Mouse (Mus musculus): Measurements from ENCODE around the gene Pygo2. TPM values are rescaled to one million over a fixed set of nuclear protein-coding genes. Genes with fewer than 3 reads are reported as not detected.

Gene Pygo2
- polyA plus RNA-seq, 1 experiment from 2014 or later, result 47.6 TPM

GRCm38 (mm10) chr3:89417840-89418169 is 12.2 kb upstream of the Pygo2 start:
- peak; percentile 64 for ATAC-seq
- Histone ChIP-seq H3K27ac (ENCODE audit: low read length) (peak overlapping the region; percentile 12; the same call in 1 of the 2 replicates), H3K4me3 (ENCODE audit: low read depth, low read length) (peak overlapping the region; percentile 63), H3K4me1 (ENCODE audit: control insufficient read depth, insufficient read depth, low read length) (peaks cover 19% of the 10 kb centered on the region), H3K27me3 (ENCODE audit: control insufficient read depth, insufficient read depth, low read depth, low read length) (no peaks in the 10 kb centered on the region), H3K4me2 (ENCODE audit: low read length) (peak overlapping the region; percentile 93), H3K9me3 (replicated peaks; ENCODE audit: control insufficient read depth, low read length, poor library complexity, severe bottlenecking) (no peaks in the 10 kb centered on the region), H3K9ac (ENCODE audit: low read depth, low read length) (peak overlapping the region; percentile 37; the same call in 1 of the 2 replicates), H3K36me3 (ENCODE audit: control insufficient read depth, insufficient read depth, low read length) (peaks cover 4% of the 10 kb centered on the region; the same call in 1 of the 2 replicates)
- under 1% methylated on average over 20 of the region's 20 CpGs for WGBS

GRCm38 (mm10) chr3:89418170-89418860 is 11.7 kb upstream of the Pygo2 start, which contains the start of the genes Cks1b and Shc1:
Gene Cks1b (minus strand): TSS chr3:89418383.
Gene Shc1 (plus strand): TSS chr3:89418443.
- peak; percentile 97 for ATAC-seq
- peak within 1 kb of the TSS; percentile 93 for H3K4me2 ChIP-seq (ENCODE audit: low read length)
- no peaks in the 10 kb centered on the region for H3K27me3 ChIP-seq (ENCODE audit: control insufficient read depth, insufficient read depth, low read depth, low read length)
- peaks cover 4% of the 10 kb centered on the region; the same call in 1 of the 2 replicates for H3K36me3 ChIP-seq (ENCODE audit: control insufficient read depth, insufficient read depth, low read length)
- H3K9ac ChIP-seq (ENCODE audit: low read depth, low read length), result peak within 1 kb of the TSS; percentile 61
- H3K27ac ChIP-seq (ENCODE audit: low read length), result peak within 1 kb of the TSS; percentile 74
- peaks cover 19% of the 10 kb centered on the region for H3K4me1 ChIP-seq (ENCODE audit: control insufficient read depth, insufficient read depth, low read length)
- peak within 1 kb of the TSS; percentile 63 for H3K4me3 ChIP-seq (ENCODE audit: low read depth, low read length)
- H3K9me3 ChIP-seq (replicated peaks; ENCODE audit: control insufficient read depth, low read length, poor library complexity, severe bottlenecking), result no peaks in the 10 kb centered on the region
- under 1% methylated on average over 39 of the region's 39 CpGs for WGBS

- H3K9ac ChIP-seq (ENCODE audit: low read depth, low read length), result peak overlapping the region; percentile 61
- H3K36me3 ChIP-seq (ENCODE audit: control insufficient read depth, insufficient read depth, low read length), result peaks cover 4% of the 10 kb centered on the region; the same call in 1 of the 2 replicates
- ATAC-seq, result no peak; the same call in 1 of the 2 replicates
- WGBS, result 0% methylated on average over 16 of the region's 16 CpGs
- peak overlapping the region; percentile 93 for H3K4me2 ChIP-seq (ENCODE audit: low read length)
- H3K27ac ChIP-seq (ENCODE audit: low read length), result peak overlapping the region; percentile 74
- H3K9me3 ChIP-seq (replicated peaks; ENCODE audit: control insufficient read depth, low read length, poor library complexity, severe bottlenecking), result no peaks in the 10 kb centered on the region
- peaks cover 19% of the 10 kb centered on the region for H3K4me1 ChIP-seq (ENCODE audit: control insufficient read depth, insufficient read depth, low read length)
- no peaks in the 10 kb centered on the region for H3K27me3 ChIP-seq (ENCODE audit: control insufficient read depth, insufficient read depth, low read depth, low read length)
- peak overlapping the region; percentile 63 for H3K4me3 ChIP-seq (ENCODE audit: low read depth, low read length)
These were observed 11.2 kb upstream of the Pygo2 start for GRCm38 (mm10) chr3:89418861-89419250.

GRCm38 (mm10) chr3:89419571-89419970 is 10.4 kb upstream of the Pygo2 start:
- WGBS, result 5% methylated on average over 9 of the region's 9 CpGs
- H3K9me3 ChIP-seq (replicated peaks; ENCODE audit: control insufficient read depth, low read length, poor library complexity, severe bottlenecking), result no peaks in the 10 kb centered on the region
- H3K4me3 ChIP-seq (ENCODE audit: low read depth, low read length), result peak overlapping the region; percentile 63
- peaks cover 19% of the 10 kb centered on the region for H3K4me1 ChIP-seq (ENCODE audit: control insufficient read depth, insufficient read depth, low read length)
- H3K27me3 ChIP-seq (ENCODE audit: control insufficient read depth, insufficient read depth, low read depth, low read length), result no peaks in the 10 kb centered on the region
- H3K36me3 ChIP-seq (ENCODE audit: control insufficient read depth, insufficient read depth, low read length), result peaks cover 4% of the 10 kb centered on the region; the same call in 1 of the 2 replicates
- peak overlapping the region; percentile 93 for H3K4me2 ChIP-seq (ENCODE audit: low read length)
- peak overlapping the region; percentile 74 for H3K27ac ChIP-seq (ENCODE audit: low read length)
- H3K9ac ChIP-seq (ENCODE audit: low read depth, low read length), result peak overlapping the region; percentile 8
- ATAC-seq, result no peak

DNA sequence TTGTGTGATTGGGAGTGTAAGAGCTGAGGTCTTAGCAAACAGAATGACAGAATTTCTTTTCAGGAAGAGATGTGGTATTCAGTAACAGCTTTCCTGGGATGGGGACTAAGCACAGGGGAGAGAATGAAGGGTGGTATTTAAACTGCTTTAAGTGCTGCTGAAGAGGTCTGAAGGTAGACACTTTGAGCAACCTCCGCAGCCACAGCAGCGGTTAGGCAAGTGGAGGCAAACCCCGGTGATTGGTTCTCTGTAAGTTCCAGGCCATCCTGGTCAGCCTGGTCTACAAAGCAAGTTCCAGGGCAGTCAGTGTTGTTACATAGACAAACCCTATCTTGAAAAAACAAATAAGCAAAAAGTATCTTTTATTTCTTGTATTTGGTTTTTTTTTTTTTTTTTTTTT is 10.0 kb upstream of the Pygo2 start:
- peaks cover under 1% of the 10 kb centered on the region; the same call in 1 of the 2 replicates for H3K36me3 ChIP-seq (ENCODE audit: control insufficient read depth, insufficient read depth, low read length)
- 31% methylated on average over 3 of the region's 3 CpGs for WGBS
- peaks cover 19% of the 10 kb centered on the region for H3K4me1 ChIP-seq (ENCODE audit: control insufficient read depth, insufficient read depth, low read length)
- no peaks in the 10 kb centered on the region for H3K27me3 ChIP-seq (ENCODE audit: control insufficient read depth, insufficient read depth, low read depth, low read length)
- no peaks in the 10 kb centered on the region for H3K9me3 ChIP-seq (replicated peaks; ENCODE audit: control insufficient read depth, low read length, poor library complexity, severe bottlenecking)
- H3K4me3 ChIP-seq (ENCODE audit: low read depth, low read length), result peak overlapping the region; percentile 63; the same call in 1 of the 2 replicates
- peak overlapping the region; percentile 8; the same call in 1 of the 2 replicates for H3K9ac ChIP-seq (ENCODE audit: low read depth, low read length)
- ATAC-seq, result no peak
- H3K4me2 ChIP-seq (ENCODE audit: low read length), result peak overlapping the region; percentile 93
- H3K27ac ChIP-seq (ENCODE audit: low read length), result peak overlapping the region; percentile 30; the same call in 1 of the 2 replicates

DNA sequence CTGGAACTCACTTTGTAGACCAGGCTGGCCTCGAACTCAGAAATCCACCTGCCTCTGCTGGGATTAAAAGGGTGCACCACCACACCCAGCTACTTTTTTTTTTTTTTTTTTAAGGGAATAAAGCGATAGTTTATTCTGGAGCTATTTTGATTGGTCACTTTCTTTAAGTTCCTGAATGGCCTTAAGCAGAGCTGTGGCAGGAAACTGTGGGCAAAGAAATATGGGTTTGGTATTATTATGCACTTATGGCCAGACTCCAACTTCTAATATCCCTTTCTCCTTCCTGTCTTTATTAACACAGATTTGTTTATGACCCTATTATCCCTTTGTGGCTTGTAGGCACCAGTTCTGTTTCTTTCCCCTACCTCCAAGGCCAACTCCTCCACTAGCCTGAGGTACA is 9.6 kb upstream of the Pygo2 start:
- Histone ChIP-seq H3K9me3 (replicated peaks; ENCODE audit: control insufficient read depth, low read length, poor library complexity, severe bottlenecking) (no peaks in the 10 kb centered on the region), H3K9ac (ENCODE audit: low read depth, low read length) (no peak overlapping the region), H3K4me1 (ENCODE audit: control insufficient read depth, insufficient read depth, low read length) (peaks cover 19% of the 10 kb centered on the region), H3K4me2 (ENCODE audit: low read length) (no peak overlapping the region), H3K36me3 (ENCODE audit: control insufficient read depth, insufficient read depth, low read length) (no peaks in the 10 kb centered on the region), H3K27ac (ENCODE audit: low read length) (no peak overlapping the region), H3K4me3 (ENCODE audit: low read depth, low read length) (no peak overlapping the region), H3K27me3 (ENCODE audit: control insufficient read depth, insufficient read depth, low read depth, low read length) (no peaks in the 10 kb centered on the region)
- no peak for ATAC-seq
- 68% methylated on average over 2 of the region's 2 CpGs for WGBS

GRCm38 (mm10) chr3:89421002-89421774 is 8.8 kb upstream of the Pygo2 start:
- 5% methylated on average over 11 of the region's 11 CpGs for WGBS
- H3K27me3 ChIP-seq (ENCODE audit: control insufficient read depth, insufficient read depth, low read depth, low read length), result no peaks in the 10 kb centered on the region
- no peaks in the 10 kb centered on the region for H3K9me3 ChIP-seq (replicated peaks; ENCODE audit: control insufficient read depth, low read length, poor library complexity, severe bottlenecking)
- peaks cover 19% of the 10 kb centered on the region for H3K4me1 ChIP-seq (ENCODE audit: control insufficient read depth, insufficient read depth, low read length)
- H3K27ac ChIP-seq (ENCODE audit: low read length), result no peak overlapping the region
- peak overlapping the region; percentile 29 for H3K4me3 ChIP-seq (ENCODE audit: low read depth, low read length)
- H3K9ac ChIP-seq (ENCODE audit: low read depth, low read length), result peak overlapping the region; percentile 59; the same call in 1 of the 2 replicates
- no peaks in the 10 kb centered on the region for H3K36me3 ChIP-seq (ENCODE audit: control insufficient read depth, insufficient read depth, low read length)
- ATAC-seq, result no peak
- H3K4me2 ChIP-seq (ENCODE audit: low read length), result peak overlapping the region; percentile 53

- Histone ChIP-seq H3K27ac (ENCODE audit: low read length) (no peak overlapping the region), H3K9ac (ENCODE audit: low read depth, low read length) (peak overlapping the region; percentile 59; the same call in 1 of the 2 replicates), H3K4me3 (ENCODE audit: low read depth, low read length) (peak overlapping the region; percentile 29), H3K27me3 (ENCODE audit: control insufficient read depth, insufficient read depth, low read depth, low read length) (no peaks in the 10 kb centered on the region), H3K4me2 (ENCODE audit: low read length) (peak overlapping the region; percentile 53), H3K4me1 (ENCODE audit: control insufficient read depth, insufficient read depth, low read length) (peaks cover 19% of the 10 kb centered on the region), H3K36me3 (ENCODE audit: control insufficient read depth, insufficient read depth, low read length) (no peaks in the 10 kb centered on the region), H3K9me3 (replicated peaks; ENCODE audit: control insufficient read depth, low read length, poor library complexity, severe bottlenecking) (no peaks in the 10 kb centered on the region)
- WGBS, result 8% methylated on average over 22 of the region's 22 CpGs
- ATAC-seq, result no peak
These were observed 8.1 kb upstream of the Pygo2 start for GRCm38 (mm10) chr3:89421810-89422473.
